Mouse (Mus musculus) midbrain, embryonic 16.5 days (tissue): ENCODE data around the gene Mapk11. TPM values are rescaled to one million over a fixed set of nuclear protein-coding genes. Genes with fewer than 3 reads are reported as not detected.
A peak's percentile ranks its signal among the peaks of the same experiment; 100 is the strongest.

Source experiments
- ATAC-seq: fragments of 200-750 bp; cut with Nextera tagmentation; 2 replicates; pipeline ENCODE4 v1.8.0; 2017; ENCODE audit warnings: moderate TSS enrichment
- H3K27ac ChIP-seq: fragments of 300-500 bp; sonication (generic); 2 replicates; pipeline ENCODE4 v1.5.1; 2014; ENCODE audit warnings: mild to moderate bottlenecking, low read length, mixed read lengths
- H3K27me3 ChIP-seq: fragments of 300-500 bp; sonication (generic); 2 replicates; pipeline ENCODE4 v1.6.1; 2014; ENCODE audit warnings: low read depth, low read length, mixed read lengths; ENCODE audit not compliant: control insufficient read depth, insufficient read depth
- H3K36me3 ChIP-seq: fragments of 300-500 bp; sonication (generic); 2 replicates; pipeline ENCODE4 v1.6.1; 2014; ENCODE audit warnings: mild to moderate bottlenecking, low read length, moderate library complexity, mixed read lengths; ENCODE audit not compliant: control insufficient read depth, insufficient read depth
- H3K4me1 ChIP-seq: fragments of 300-500 bp; sonication (generic); 2 replicates; pipeline ENCODE4 v1.6.1; 2014; ENCODE audit warnings: mild to moderate bottlenecking, low read length, mixed read lengths; ENCODE audit not compliant: control insufficient read depth, insufficient read depth
- H3K4me2 ChIP-seq: fragments of 300-500 bp; sonication (generic); 2 replicates; pipeline ENCODE4 v1.6.1; 2014; ENCODE audit warnings: mild to moderate bottlenecking, low read length, mixed read lengths
- H3K4me3 ChIP-seq: fragments of 300-500 bp; sonication (generic); 2 replicates; pipeline ENCODE4 v1.5.1; 2014; ENCODE audit warnings: low read depth, mild to moderate bottlenecking, low read length, moderate library complexity, mixed read lengths
- H3K9ac ChIP-seq: fragments of 300-500 bp; sonication (generic); 2 replicates; pipeline ENCODE4 v1.6.1; 2014; ENCODE audit warnings: low read depth, low read length, mixed read lengths
- H3K9me3 ChIP-seq: fragments of 300-500 bp; sonication (generic); replicated peaks from 2 replicates; pipeline ENCODE4 v1.6.1; 2014; ENCODE audit warnings: mild to moderate bottlenecking, low read length, mixed read lengths; ENCODE audit not compliant: control insufficient read depth, poor library complexity, severe bottlenecking
- WGBS: fragments of 180-500 bp; shearing (Covaris S2); extraction: QIAGEN DNeasy Blood & Tissue Kit; methylation state at CpG from one replicate; pipeline ENCODE4 v1.1.7; 2014; 5-methylcytosine and 5-hydroxymethylcytosine counted together
- polyA plus RNA-seq: library from polyadenylated mRNA; unstranded; fragments of >200 nt; fragmentation: Nextera tagmentation; extraction: Ambion mirVana; gene quantifications from 2 replicates; pipeline ENCODE4 v1.2.1, GENCODE M21; 2015

The Mapk11 gene
- polyA plus RNA-seq, 1 experiment from 2014 or later = 29.0 TPM

DNA sequence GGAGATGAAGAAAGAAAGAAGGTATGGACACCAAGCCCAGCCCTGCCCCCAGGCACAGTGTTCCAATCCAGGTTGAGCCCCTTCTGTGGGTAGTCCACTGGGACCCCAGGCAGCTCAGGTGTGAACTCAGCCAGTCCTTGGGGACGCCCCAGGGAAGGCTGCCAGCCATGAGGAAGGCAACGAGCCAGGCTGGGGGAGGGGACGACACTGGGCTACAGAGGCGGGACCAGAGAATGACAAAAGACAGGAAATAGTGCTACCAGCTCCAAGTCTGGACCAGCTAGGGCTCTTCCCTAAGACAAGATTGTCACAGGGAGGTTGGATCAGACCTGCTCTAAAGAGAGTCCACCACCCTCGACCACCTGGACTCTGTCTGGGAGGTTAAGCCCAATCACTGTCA lies 27.7 kb upstream of the Mapk11 start:
- peak overlapping the region; percentile 97 for H3K4me2 ChIP-seq
- no peak overlapping the region for H3K4me3 ChIP-seq
- H3K36me3 ChIP-seq = no peaks in the 10 kb centered on the region
- H3K27ac ChIP-seq = peak overlapping the region; percentile 53; the same call in 1 of the 2 replicates
- peaks cover 73% of the 10 kb centered on the region for H3K4me1 ChIP-seq
- no peaks in the 10 kb centered on the region for H3K27me3 ChIP-seq
- H3K9ac ChIP-seq = 0 out of 2 replicates have a peak overlapping the region, but pooled peaks have one; percentile 22
- no peaks in the 10 kb centered on the region for H3K9me3 ChIP-seq
- ATAC-seq = no peak
- WGBS = 22% methylated on average over 5 of the region's 5 CpGs

DNA sequence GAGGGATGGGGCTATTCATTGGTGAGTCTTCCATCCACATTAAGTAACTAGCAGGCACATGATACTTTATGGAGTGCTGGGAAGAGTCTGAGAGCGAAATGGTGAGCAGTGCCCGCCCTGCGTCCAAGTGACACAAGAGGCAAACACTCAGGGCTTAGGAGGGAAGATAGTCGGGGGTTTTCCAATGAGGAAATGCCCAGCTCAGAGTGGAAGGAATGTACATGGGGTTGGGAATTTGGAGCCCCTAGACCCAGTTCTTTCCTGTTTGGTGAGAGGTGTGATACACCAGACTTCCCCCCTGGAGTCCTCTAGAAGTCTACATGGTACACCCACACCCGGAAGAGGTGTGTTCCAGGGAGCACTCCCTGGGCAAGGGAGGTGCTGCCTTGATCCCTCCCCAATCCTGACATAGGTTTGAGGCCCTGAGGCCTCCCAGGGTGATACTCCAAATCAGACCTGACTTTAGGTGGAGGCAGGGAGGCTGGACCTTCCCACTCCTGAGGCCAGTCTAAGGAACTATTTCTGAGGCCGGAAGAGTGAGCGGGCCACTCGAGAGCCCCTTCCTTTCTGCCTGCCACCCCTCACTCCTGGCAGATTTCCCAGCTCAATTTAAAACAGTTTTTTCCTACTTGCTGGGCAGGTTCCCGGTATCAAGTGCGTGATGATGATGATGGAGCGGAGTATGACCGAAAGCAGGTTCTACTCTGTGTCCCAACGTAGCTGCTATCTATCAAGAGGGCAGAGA lies 26.2 kb upstream of the Mapk11 start:
- Histone ChIP-seq H3K4me3 (no peak overlapping the region), H3K9ac (no peak overlapping the region), H3K4me1 (peaks cover 70% of the 10 kb centered on the region), H3K27me3 (no peaks in the 10 kb centered on the region), H3K36me3 (no peaks in the 10 kb centered on the region), H3K9me3 (no peaks in the 10 kb centered on the region), H3K4me2 (no peak overlapping the region), H3K27ac (no peak overlapping the region)
- WGBS = 73% methylated on average over 13 of the region's 13 CpGs
- ATAC-seq = no peak

DNA sequence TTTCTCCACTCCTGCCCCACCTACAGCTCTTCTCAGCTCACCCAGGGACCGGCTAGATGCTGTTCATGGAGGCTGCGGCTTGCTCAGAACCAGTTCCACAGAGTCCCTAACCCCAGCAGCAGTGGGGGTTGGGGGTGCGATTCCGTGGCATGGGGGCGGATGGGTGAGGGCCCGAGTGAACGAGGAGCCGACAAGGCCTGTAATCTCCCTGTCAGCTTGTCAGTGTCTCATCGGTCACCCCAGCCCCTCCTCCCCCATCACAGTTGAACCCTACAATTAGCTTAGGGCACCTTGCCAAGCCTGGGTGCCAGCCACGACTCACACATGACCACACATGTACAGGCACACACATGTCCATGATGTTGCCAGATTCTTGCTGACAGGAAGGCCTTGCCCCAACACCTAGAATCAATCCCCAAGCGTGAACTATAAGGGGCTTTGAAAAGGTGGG lies 25.5 kb upstream of the Mapk11 start:
- WGBS = 49% methylated on average over 11 of the region's 11 CpGs
- Histone ChIP-seq H3K36me3 (no peaks in the 10 kb centered on the region), H3K4me3 (no peak overlapping the region), H3K4me1 (peaks cover 72% of the 10 kb centered on the region), H3K27ac (no peak overlapping the region), H3K9ac (no peak overlapping the region), H3K9me3 (no peaks in the 10 kb centered on the region), H3K4me2 (peak overlapping the region; percentile 98; the same call in 1 of the 2 replicates), H3K27me3 (no peaks in the 10 kb centered on the region)
- ATAC-seq = no peak

DNA sequence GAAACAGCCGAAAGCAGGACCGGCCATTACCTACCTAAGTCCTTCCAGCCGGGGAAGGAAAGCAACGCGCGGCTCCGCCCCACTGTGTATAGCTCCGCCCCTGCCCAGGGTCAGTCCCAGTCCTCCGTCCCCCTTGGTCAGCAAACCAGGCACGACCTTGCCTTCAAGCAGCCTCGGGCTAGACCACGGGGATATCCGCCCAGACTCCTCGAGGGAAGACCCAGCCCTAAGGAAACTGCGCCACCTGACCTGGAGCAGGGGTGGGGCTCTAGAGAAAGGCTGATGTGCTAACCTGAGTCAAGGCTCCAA lies 24.4 kb upstream of the Mapk11 start:
- Histone ChIP-seq H3K36me3 (0 out of 2 replicates have a peak, but pooled peaks cover 2% of the 10 kb centered on the region), H3K27me3 (no peaks in the 10 kb centered on the region), H3K4me2 (peak overlapping the region; percentile 98), H3K9me3 (no peaks in the 10 kb centered on the region), H3K9ac (peak overlapping the region; percentile 81), H3K4me3 (peak overlapping the region; percentile 48), H3K4me1 (peaks cover 74% of the 10 kb centered on the region), H3K27ac (peak overlapping the region; percentile 81; the same call in 1 of the 2 replicates)
- 2% methylated on average over 15 of the region's 15 CpGs for WGBS
- ATAC-seq = peak; percentile 44; the same call in 1 of the 2 replicates

DNA sequence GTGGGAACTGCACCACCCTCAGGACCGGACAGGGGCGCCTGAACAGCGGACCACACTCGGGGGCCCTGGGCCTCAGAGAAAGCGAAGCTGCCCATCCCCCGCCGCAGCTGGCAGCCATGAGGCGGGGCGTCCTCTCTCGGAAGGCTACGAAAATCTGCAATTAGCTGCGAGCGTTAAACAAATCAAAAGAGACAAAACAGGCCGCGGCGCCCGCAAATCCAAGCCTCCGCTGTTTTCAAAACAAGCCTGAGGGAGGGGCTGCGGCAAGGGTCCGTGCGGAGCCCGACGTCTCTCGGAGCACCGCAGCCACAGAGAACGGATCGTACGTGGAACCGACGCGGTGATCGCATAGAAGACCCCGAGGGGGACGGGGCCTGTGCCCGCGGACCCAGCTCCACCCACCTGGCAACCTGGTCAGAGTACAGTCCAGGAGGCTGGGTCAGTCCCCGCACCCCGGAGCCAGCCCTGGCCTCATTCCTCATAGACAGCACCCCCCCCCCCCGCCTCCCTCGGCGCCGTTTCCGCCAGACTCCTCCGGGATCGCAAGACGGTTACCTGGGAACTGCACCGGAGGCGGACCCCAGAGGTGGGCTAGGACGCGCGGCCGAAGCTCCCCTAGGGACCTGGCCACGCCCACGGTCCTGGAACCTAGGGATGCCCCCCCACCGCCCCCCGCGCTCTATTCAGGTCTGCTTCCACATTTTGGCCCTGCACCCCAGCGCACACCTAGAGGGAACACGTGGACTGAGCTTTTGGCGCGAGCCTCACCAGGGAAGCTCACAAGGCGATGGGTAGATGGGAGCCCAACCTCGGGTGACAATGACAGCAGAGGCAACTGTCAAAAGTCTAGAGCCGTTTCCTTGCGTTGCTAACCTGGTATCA lies 23.8 kb upstream of the Mapk11 start:
- Histone ChIP-seq H3K9ac (peak overlapping the region; percentile 81), H3K27ac (peak overlapping the region; percentile 81), H3K36me3 (0 out of 2 replicates have a peak, but pooled peaks cover 3% of the 10 kb centered on the region), H3K27me3 (no peaks in the 10 kb centered on the region), H3K4me2 (peak overlapping the region; percentile 98), H3K4me3 (peak overlapping the region; percentile 48), H3K9me3 (no peaks in the 10 kb centered on the region), H3K4me1 (peaks cover 69% of the 10 kb centered on the region)
- under 1% methylated on average over 56 of the region's 65 CpGs for WGBS
- ATAC-seq = peak; percentile 52; the same call in 1 of the 2 replicates

DNA sequence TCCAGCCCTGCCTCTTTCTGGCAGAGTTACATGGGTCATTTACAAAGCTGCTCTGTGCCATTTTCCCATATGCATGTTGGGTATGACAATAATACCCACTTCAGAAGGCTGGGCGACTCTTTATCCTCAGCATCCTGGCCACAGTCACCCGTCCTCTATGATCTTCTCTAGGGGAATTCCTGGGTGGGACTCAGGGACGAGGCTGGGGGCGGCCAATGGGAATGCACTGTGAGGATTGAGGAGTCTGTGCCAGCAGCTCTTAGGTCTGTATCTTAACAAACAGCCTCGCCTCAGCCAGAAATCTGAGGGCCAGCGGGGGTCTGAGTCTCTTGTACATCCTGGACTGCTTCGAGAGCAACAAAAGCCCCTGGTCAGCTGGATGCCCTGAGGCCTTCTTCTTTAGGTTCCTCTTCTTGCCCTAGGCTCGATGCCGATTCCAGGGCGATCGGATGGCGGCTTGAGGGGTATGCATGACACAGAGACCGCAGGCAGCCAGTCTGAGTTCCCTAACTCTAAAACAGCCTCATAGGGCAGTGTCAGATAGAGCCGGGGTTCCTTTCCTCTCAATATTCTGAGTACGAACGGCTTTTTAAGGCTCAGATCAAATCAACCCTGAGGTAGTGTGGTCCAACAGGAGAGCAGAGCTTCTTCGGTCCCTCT lies 23.0 kb upstream of the Mapk11 start:
- ATAC-seq = no peak
- H3K9ac ChIP-seq = peak overlapping the region; percentile 81
- H3K4me2 ChIP-seq = peak overlapping the region; percentile 98
- H3K27ac ChIP-seq = peak overlapping the region; percentile 81
- peak overlapping the region; percentile 48 for H3K4me3 ChIP-seq
- peaks cover 60% of the 10 kb centered on the region for H3K4me1 ChIP-seq
- 21% methylated on average over 17 of the region's 17 CpGs for WGBS
- H3K36me3 ChIP-seq = peaks cover 5% of the 10 kb centered on the region; the same call in 1 of the 2 replicates
- no peaks in the 10 kb centered on the region for H3K9me3 ChIP-seq
- H3K27me3 ChIP-seq = no peaks in the 10 kb centered on the region

DNA sequence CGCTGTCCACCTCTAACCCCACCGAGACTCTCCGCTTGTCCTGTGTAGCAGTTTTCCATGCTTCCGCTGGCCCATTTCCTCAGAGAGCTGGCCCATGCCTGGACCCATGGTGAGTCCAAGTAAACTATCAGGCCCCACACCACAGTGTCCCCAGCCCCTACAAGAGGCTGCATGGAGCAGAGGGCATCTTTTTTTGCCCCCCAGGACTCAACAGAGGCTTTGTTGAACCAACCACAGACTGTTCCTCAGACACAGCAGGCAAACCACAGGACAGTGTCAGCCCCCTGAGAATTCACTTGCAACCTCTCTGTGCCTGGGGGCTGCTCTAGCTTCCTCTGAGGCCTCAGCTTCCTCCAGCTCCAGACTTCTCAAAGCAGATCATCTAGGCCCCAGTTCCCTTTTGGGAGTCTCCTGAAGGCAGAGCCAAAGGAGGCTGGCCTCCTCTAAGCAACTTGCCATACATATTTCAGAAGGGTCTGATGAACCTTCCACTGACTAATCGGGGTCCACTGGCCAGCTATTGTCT lies 22.2 kb upstream of the Mapk11 start:
- H3K9me3 ChIP-seq = no peaks in the 10 kb centered on the region
- H3K4me2 ChIP-seq = no peak overlapping the region
- H3K9ac ChIP-seq = no peak overlapping the region
- no peak overlapping the region for H3K4me3 ChIP-seq
- 91% methylated on average over 5 of the region's 5 CpGs for WGBS
- no peaks in the 10 kb centered on the region for H3K27me3 ChIP-seq
- H3K27ac ChIP-seq = no peak overlapping the region
- peaks cover 52% of the 10 kb centered on the region for H3K4me1 ChIP-seq
- peaks cover 13% of the 10 kb centered on the region for H3K36me3 ChIP-seq
- no peak for ATAC-seq

DNA sequence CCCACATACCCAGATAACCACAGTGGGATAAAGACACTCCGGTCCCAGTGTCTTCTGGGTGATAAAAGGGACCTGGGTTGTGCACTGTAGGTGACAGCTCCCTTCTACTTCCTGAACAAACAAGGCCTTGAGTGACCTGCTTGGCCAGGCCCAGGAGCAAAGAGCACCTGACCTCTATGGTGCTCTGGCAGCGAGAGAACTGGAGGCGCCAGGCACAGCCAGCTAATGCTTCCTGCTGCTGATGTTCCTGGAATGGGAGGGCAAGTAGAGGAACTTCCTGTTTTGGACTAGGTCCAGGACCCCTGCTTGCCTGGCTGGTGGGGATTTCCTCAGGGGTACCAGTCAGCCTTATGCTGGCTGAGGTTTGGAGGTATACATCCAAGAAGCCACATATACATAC lies 20.7 kb upstream of the Mapk11 start:
- no peak for ATAC-seq
- H3K4me1 ChIP-seq = peaks cover 43% of the 10 kb centered on the region

More for the DNA sequence above, 20.7 kb upstream of the Mapk11 start:
- no peaks in the 10 kb centered on the region for H3K27me3 ChIP-seq
- 76% methylated on average over 3 of the region's 3 CpGs for WGBS
- no peak overlapping the region for H3K27ac ChIP-seq
- H3K9me3 ChIP-seq = no peaks in the 10 kb centered on the region
- peaks cover 18% of the 10 kb centered on the region for H3K36me3 ChIP-seq
- no peak overlapping the region for H3K9ac ChIP-seq
- no peak overlapping the region for H3K4me2 ChIP-seq
- H3K4me3 ChIP-seq = no peak overlapping the region
